Mouse (Mus musculus): ENCODE data around the gene Prelp. TPM values are rescaled to one million over a fixed set of nuclear protein-coding genes. Genes with fewer than 3 reads are reported as not detected.

Gene Prelp
- polyA plus RNA-seq, 1 experiment from 2014 or later: 2.6 TPM

DNA sequence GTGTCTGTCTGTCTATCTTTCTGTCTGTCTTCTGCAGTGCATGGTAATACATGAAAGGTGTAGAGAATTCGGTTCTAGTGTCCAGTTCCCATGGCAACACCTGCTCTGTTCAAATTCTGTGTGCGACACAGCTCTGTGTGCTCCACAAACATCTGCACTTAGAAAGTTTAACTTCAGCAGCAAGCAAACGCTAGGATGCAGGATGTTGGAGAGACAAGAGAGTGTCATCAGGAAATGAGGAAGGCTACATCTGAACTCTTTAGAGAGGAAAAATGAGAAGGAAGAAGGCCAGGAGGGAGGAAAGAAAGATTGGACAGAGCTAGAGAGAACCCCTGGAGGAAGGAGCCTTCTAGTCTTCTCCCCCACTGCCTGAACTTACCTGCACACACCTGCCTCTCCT, 338 bp downstream of the Prelp start:
- no peak overlapping the region for H3K4me3 ChIP-seq (ENCODE audit: low read length)

GRCm38 (mm10) chr1:133920401-133920800, 813 bp downstream of the Prelp start:
- Histone ChIP-seq H3K27me3 (ENCODE audit: insufficient read depth, low read length) (no peaks in the 10 kb centered on the region), H3K4me2 (replicated peaks; ENCODE audit: low read depth, low read length) (no peak overlapping the region), H3K4me3 (ENCODE audit: low read length) (no peak overlapping the region), H3K9ac (replicated peaks; ENCODE audit: low read length) (no peak overlapping the region), H3K36me3 (ENCODE audit: insufficient read depth, low read length) (no peaks in the 10 kb centered on the region), H3K9me3 (ENCODE audit: low read length) (no peaks in the 10 kb centered on the region), H3K4me1 (ENCODE audit: insufficient read depth, low read length) (peaks cover 25% of the 10 kb centered on the region), H3K27ac (ENCODE audit: low read length) (no peak overlapping the region)
- no peak for ATAC-seq (ENCODE audit: low FRiP score, low TSS enrichment)
- WGBS: 61% methylated on average over 3 of the region's 3 CpGs

More for the DNA sequence above, 338 bp downstream of the Prelp start:
- Histone ChIP-seq H3K36me3 (ENCODE audit: insufficient read depth, low read length) (no peaks in the 10 kb centered on the region), H3K9me3 (ENCODE audit: low read length) (no peaks in the 10 kb centered on the region), H3K27ac (ENCODE audit: low read length) (peak overlapping the region; percentile 30; the same call in 1 of the 2 replicates), H3K4me2 (replicated peaks; ENCODE audit: low read depth, low read length) (no peak overlapping the region), H3K9ac (replicated peaks; ENCODE audit: low read length) (0 out of 2 replicates have a peak overlapping the region, but pooled peaks have one; percentile 22), H3K27me3 (ENCODE audit: insufficient read depth, low read length) (no peaks in the 10 kb centered on the region), H3K4me1 (ENCODE audit: insufficient read depth, low read length) (peaks cover 25% of the 10 kb centered on the region)
- WGBS: 32% methylated on average over 3 of the region's 3 CpGs
- ATAC-seq (ENCODE audit: low FRiP score, low TSS enrichment): no peak

DNA sequence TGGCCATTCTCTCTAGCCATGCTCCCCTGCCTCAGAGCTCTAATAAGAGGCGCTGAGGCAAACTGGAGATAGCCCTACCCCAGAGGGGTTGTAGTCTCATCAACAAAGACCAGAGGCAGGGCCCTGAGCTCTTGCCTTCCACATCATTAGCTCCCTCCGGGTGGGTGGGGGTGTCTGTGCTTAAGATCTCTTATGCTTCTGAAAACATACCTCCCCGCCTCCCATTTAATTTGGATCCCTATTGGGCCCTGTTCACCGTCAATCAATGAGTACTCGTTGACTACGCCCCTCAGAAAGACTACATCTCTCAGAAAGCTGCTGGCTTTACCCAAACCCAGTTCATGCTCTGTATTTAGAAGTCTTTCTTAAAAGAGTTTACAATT, 3.1 kb downstream of the Prelp start:
- Histone ChIP-seq H3K4me2 (replicated peaks; ENCODE audit: low read depth, low read length) (no peak overlapping the region), H3K4me1 (ENCODE audit: insufficient read depth, low read length) (peaks cover 25% of the 10 kb centered on the region), H3K4me3 (ENCODE audit: low read length) (no peak overlapping the region), H3K27me3 (ENCODE audit: insufficient read depth, low read length) (no peaks in the 10 kb centered on the region), H3K9ac (replicated peaks; ENCODE audit: low read length) (no peak overlapping the region), H3K27ac (ENCODE audit: low read length) (no peak overlapping the region), H3K36me3 (ENCODE audit: insufficient read depth, low read length) (no peaks in the 10 kb centered on the region), H3K9me3 (ENCODE audit: low read length) (no peaks in the 10 kb centered on the region)
- 0 out of 2 replicates have a peak, but pooled peaks have one; percentile 32 for ATAC-seq (ENCODE audit: low FRiP score, low TSS enrichment)
- 59% methylated on average over 6 of the region's 6 CpGs for WGBS

DNA sequence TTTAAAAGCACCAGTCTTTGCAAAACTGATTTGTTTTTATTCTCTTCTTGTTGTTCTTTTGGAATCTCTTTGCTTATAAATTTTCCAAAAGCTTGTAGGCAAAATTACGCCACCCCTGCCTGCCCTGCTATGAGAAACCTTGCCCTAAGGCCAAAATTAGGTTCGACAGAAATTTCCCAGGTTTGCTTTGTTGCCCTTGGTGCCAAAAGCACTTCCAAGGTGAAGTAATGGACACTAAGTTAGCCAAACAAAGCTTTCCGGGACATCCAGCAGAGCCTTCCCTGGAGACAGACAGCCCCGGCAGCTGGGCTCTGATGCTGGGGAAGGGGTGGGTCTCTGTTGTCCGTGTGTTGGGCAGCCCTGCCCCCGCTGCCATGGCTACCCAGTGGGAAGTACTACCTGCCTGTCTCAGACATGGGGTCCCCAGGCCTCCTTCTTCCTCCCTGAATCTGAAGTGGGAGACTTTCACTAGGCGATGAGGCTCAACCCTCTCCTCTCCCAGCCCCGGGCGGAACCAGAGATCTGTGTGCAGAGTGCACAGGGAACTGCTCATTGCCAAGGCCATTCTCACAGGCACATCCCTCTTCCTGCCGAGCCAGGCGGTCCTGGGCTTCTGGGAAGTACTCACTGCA, 3.6 kb downstream of the Prelp start:
- 29% methylated on average over 11 of the region's 11 CpGs for WGBS
- peak; percentile 41; the same call in 1 of the 2 replicates for ATAC-seq (ENCODE audit: low FRiP score, low TSS enrichment)
- Histone ChIP-seq H3K36me3 (ENCODE audit: insufficient read depth, low read length) (no peaks in the 10 kb centered on the region), H3K27me3 (ENCODE audit: insufficient read depth, low read length) (no peaks in the 10 kb centered on the region), H3K9me3 (ENCODE audit: low read length) (no peaks in the 10 kb centered on the region), H3K4me1 (ENCODE audit: insufficient read depth, low read length) (peaks cover 25% of the 10 kb centered on the region), H3K27ac (ENCODE audit: low read length) (no peak overlapping the region), H3K9ac (replicated peaks; ENCODE audit: low read length) (no peak overlapping the region), H3K4me3 (ENCODE audit: low read length) (no peak overlapping the region), H3K4me2 (replicated peaks; ENCODE audit: low read depth, low read length) (no peak overlapping the region)

GRCm38 (mm10) chr1:133915723-133916355, 5.4 kb downstream of the Prelp start:
- no peaks in the 10 kb centered on the region for H3K9me3 ChIP-seq (ENCODE audit: low read length)
- H3K4me3 ChIP-seq (ENCODE audit: low read length): no peak overlapping the region
- H3K27ac ChIP-seq (ENCODE audit: low read length): peak overlapping the region; percentile 39; the same call in 1 of the 2 replicates
- H3K36me3 ChIP-seq (ENCODE audit: insufficient read depth, low read length): no peaks in the 10 kb centered on the region
- peaks cover 14% of the 10 kb centered on the region for H3K4me1 ChIP-seq (ENCODE audit: insufficient read depth, low read length)
- H3K4me2 ChIP-seq (replicated peaks; ENCODE audit: low read depth, low read length): no peak overlapping the region
- no peaks in the 10 kb centered on the region for H3K27me3 ChIP-seq (ENCODE audit: insufficient read depth, low read length)
- H3K9ac ChIP-seq (replicated peaks; ENCODE audit: low read length): no peak overlapping the region
- no peak for ATAC-seq (ENCODE audit: low FRiP score, low TSS enrichment)
- WGBS: 52% methylated on average over 8 of the region's 8 CpGs

DNA sequence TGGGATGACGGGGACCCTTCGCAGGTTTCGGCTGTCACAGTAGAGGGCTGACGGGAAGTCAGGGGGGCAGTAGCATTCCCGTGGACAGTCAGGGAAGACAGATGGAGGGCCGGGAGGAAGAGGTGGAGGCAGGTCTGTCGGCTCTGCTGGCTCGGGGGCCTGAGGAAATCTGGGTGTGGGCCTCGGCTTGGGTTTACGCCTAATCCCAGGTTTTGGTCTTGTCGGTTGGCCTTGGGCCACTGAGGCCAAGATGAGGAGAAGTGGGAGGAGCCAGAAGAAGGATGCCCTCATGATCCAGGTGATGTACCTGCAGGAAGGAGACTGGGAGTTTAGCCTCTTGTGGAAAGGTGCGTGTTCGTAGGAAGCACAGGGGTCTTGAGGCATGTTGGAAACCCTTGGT, 6.1 kb downstream of the Prelp start:
- Histone ChIP-seq H3K4me1 (ENCODE audit: insufficient read depth, low read length) (peaks cover 12% of the 10 kb centered on the region), H3K4me3 (ENCODE audit: low read length) (no peak overlapping the region), H3K27me3 (ENCODE audit: insufficient read depth, low read length) (no peaks in the 10 kb centered on the region), H3K27ac (ENCODE audit: low read length) (no peak overlapping the region), H3K4me2 (replicated peaks; ENCODE audit: low read depth, low read length) (no peak overlapping the region), H3K9me3 (ENCODE audit: low read length) (no peaks in the 10 kb centered on the region), H3K9ac (replicated peaks; ENCODE audit: low read length) (no peak overlapping the region), H3K36me3 (ENCODE audit: insufficient read depth, low read length) (no peaks in the 10 kb centered on the region)
- ATAC-seq (ENCODE audit: low FRiP score, low TSS enrichment): no peak
- WGBS: 78% methylated on average over 13 of the region's 13 CpGs

- Histone ChIP-seq H3K9me3 (ENCODE audit: low read length) (no peaks in the 10 kb centered on the region), H3K4me2 (replicated peaks; ENCODE audit: low read depth, low read length) (no peak overlapping the region), H3K27ac (ENCODE audit: low read length) (no peak overlapping the region), H3K9ac (replicated peaks; ENCODE audit: low read length) (no peak overlapping the region), H3K36me3 (ENCODE audit: insufficient read depth, low read length) (no peaks in the 10 kb centered on the region), H3K4me3 (ENCODE audit: low read length) (no peak overlapping the region), H3K27me3 (ENCODE audit: insufficient read depth, low read length) (no peaks in the 10 kb centered on the region), H3K4me1 (ENCODE audit: insufficient read depth, low read length) (peaks cover 23% of the 10 kb centered on the region)
- no peak for ATAC-seq (ENCODE audit: low FRiP score, low TSS enrichment)
- 77% methylated on average over 6 of the region's 6 CpGs for WGBS
These were observed 8.2 kb downstream of the Prelp start for GRCm38 (mm10) chr1:133913018-133913417.

DNA sequence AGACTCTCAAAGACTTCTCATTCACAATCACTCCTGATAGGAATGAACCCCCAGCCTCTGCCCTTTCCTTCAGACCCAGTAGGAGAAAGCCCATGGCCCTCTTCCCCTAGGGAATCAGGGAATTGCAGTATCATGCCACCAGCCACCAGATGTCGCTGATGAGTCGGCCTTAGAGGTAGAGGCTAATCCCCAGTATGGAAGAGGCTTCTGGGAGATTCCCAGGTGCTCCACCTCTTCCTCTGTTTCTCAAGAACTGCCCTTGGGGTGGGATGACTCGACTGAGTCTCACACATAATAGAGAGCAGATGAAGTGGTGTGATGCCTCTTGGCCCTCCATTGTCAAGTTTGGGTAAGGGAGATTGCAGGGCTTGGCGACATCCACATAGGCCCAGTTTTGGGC, 9.8 kb downstream of the Prelp start:
- H3K4me3 ChIP-seq (ENCODE audit: low read length): no peak overlapping the region
- H3K9ac ChIP-seq (replicated peaks; ENCODE audit: low read length): no peak overlapping the region
- no peaks in the 10 kb centered on the region for H3K9me3 ChIP-seq (ENCODE audit: low read length)
- no peak overlapping the region for H3K4me2 ChIP-seq (replicated peaks; ENCODE audit: low read depth, low read length)
- ATAC-seq (ENCODE audit: low FRiP score, low TSS enrichment): no peak
- 25% methylated on average over 4 of the region's 4 CpGs for WGBS
- H3K27me3 ChIP-seq (ENCODE audit: insufficient read depth, low read length): no peaks in the 10 kb centered on the region
- H3K4me1 ChIP-seq (ENCODE audit: insufficient read depth, low read length): peaks cover 21% of the 10 kb centered on the region
- no peak overlapping the region for H3K27ac ChIP-seq (ENCODE audit: low read length)
- no peaks in the 10 kb centered on the region for H3K36me3 ChIP-seq (ENCODE audit: insufficient read depth, low read length)

DNA sequence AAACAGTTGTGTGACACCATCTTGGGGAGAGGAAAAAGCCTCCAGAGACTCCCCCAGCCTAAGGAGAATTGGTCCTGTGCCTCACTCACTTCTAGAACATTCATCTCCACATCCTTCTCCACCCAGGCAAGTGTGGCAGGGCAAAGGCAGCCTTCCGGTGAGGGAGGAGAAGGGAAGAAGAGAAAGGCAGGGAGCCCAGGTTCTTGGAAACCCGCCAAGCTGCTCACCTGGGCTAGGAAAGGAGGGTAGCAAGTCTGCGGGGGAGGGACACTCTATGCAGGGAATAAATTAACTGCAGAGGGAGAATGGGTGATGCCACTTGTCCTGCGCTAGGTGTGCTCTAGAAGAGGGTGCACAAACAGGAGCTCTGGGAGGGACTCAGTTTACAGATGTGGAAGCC, 10.2 kb downstream of the Prelp start:
- ATAC-seq (ENCODE audit: low FRiP score, low TSS enrichment): no peak
- Histone ChIP-seq H3K27ac (ENCODE audit: low read length) (no peak overlapping the region), H3K36me3 (ENCODE audit: insufficient read depth, low read length) (no peaks in the 10 kb centered on the region), H3K9ac (replicated peaks; ENCODE audit: low read length) (no peak overlapping the region), H3K27me3 (ENCODE audit: insufficient read depth, low read length) (no peaks in the 10 kb centered on the region), H3K9me3 (ENCODE audit: low read length) (no peaks in the 10 kb centered on the region), H3K4me1 (ENCODE audit: insufficient read depth, low read length) (peaks cover 18% of the 10 kb centered on the region), H3K4me2 (replicated peaks; ENCODE audit: low read depth, low read length) (no peak overlapping the region), H3K4me3 (ENCODE audit: low read length) (no peak overlapping the region)
- 64% methylated on average over 4 of the region's 4 CpGs for WGBS

- H3K27ac ChIP-seq (ENCODE audit: low read length): no peak overlapping the region
- H3K4me1 ChIP-seq (ENCODE audit: insufficient read depth, low read length): peaks cover 18% of the 10 kb centered on the region
- H3K9me3 ChIP-seq (ENCODE audit: low read length): no peaks in the 10 kb centered on the region
- no peaks in the 10 kb centered on the region for H3K27me3 ChIP-seq (ENCODE audit: insufficient read depth, low read length)
- no peak overlapping the region for H3K4me2 ChIP-seq (replicated peaks; ENCODE audit: low read depth, low read length)
- ATAC-seq (ENCODE audit: low FRiP score, low TSS enrichment): no peak
- no peak overlapping the region for H3K9ac ChIP-seq (replicated peaks; ENCODE audit: low read length)
- H3K4me3 ChIP-seq (ENCODE audit: low read length): no peak overlapping the region
- WGBS: 93% methylated on average over 7 of the region's 7 CpGs
- no peaks in the 10 kb centered on the region for H3K36me3 ChIP-seq (ENCODE audit: insufficient read depth, low read length)
These were observed 11.1 kb downstream of the Prelp start for GRCm38 (mm10) chr1:133910108-133910507.

Measured in kidney, embryonic 16.5 days (tissue).